Mouse (Mus musculus) frontal cortex, adult 2 months (tissue): Measurements from ENCODE around the gene Zfp341. TPM values are rescaled to one million over a fixed set of nuclear protein-coding genes. Genes with fewer than 3 reads are reported as not detected.

Source experiments
- DNase-seq, 2 experiments: peaks; one replicate each; pipeline ENCODE4 v3.0.0; 2022; ENCODE audit warnings: low spot score in 1 of 2; ENCODE audit errors: extremely low spot score in 1 of 2
- polyA plus RNA-seq: library from polyadenylated mRNA; depleted of rRNA; stranded (reverse); fragments of >200 nt; gene quantifications from 2 replicates; pipeline ENCODE4 v1.2.3, GENCODE M21; 2012

Zfp341 gene
- polyA plus RNA-seq, 1 experiment = 10.5 TPM

GRCm38 (mm10) chr2:154632203-154632780 is 19.2 kb downstream of the Zfp341 start:
- DNase-seq = no peak

GRCm38 (mm10) chr2:154633039-154633742 is 20.1 kb downstream of the Zfp341 start:
- no peak for DNase-seq

GRCm38 (mm10) chr2:154633876-154634644 is 21.0 kb downstream of the Zfp341 start:
- no peak for DNase-seq

DNA sequence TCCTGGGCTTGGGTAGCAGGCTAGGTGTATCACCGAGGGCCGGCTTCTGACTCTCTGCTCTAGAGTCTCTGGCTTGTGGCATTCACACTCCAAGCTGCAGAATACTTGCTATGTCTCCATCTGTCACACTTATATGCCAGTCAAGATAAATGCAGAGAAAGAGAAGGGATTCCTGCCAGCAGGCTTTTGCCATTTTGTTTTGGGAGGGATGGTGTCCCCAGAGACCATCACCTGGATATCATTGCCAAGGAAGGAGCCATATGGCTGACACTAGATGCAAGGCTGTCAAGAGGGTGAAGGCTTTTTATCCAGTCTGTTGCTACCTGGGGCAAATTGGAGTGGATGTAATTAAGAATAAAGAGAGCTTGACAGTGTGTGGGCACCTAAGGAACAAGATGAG is 22.7 kb downstream of the Zfp341 start:
- no peak for DNase-seq

DNA sequence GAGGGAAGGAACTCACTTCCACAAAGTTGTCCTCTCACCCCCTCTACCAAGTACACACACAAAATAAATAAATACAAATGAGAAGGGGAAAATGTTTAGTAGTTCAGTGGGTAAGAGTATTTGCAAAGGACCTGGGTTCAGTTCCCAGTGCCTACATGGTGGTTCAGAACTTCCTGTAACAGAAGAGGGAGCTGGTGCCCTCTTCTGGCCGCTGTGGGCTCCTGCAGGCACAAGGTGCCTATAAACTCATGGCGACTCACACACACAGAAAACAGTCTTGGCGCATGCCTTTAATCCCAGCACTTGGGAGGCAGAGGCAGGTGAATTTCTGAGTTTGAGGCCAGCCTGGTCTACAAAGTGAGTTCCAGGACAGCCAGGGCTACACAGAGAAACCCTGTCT is 25.4 kb downstream of the Zfp341 start:
- no peak for DNase-seq

- DNase-seq = no peak
These were observed 26.0 kb downstream of the Zfp341 start for GRCm38 (mm10) chr2:154639115-154639514.

DNA sequence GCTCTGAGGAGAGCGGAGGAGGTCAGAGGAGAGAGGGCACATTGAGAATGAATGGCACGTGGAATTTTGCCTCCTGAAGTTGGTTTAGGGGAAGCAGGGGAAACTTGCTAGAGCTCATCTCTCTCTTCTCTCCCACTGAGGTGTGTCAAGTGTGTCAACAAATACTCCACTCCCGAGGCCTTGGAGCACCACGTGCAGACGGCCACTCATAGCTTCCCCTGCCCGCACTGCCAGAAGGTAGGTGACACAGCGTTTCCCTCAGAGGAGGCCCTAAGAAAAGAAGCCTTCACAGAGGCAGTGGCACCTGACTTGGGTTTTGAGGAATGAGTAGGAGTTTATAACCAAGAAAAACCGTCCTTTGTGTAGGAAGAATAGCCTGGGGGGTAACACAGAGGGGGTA is 28.1 kb downstream of the Zfp341 start:
- no peak for DNase-seq

DNA sequence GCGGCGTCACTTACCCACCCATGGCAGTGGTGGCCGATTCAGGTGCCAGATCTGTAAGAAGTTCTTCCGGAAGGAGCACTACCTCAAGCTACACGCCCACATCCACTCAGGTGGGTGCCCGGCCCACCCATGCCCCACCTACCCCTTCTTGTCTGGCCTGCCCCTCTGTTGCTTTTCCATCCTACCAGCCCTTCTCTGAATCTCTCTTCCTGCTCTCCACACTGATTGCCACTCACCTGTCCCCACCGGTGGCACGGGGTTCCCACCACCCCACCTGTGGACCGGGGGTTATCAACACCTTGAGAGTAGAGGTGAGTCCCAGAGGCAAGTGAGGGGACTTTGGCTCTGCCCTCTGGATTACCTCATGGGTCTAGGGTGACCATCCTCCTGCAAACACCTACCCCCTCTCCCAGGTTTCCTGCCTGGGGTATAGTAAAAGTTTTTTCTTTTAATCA is 28.9 kb downstream of the Zfp341 start:
- DNase-seq = no peak

GRCm38 (mm10) chr2:154642712-154643385 is 29.8 kb downstream of the Zfp341 start:
- no peak for DNase-seq

DNA sequence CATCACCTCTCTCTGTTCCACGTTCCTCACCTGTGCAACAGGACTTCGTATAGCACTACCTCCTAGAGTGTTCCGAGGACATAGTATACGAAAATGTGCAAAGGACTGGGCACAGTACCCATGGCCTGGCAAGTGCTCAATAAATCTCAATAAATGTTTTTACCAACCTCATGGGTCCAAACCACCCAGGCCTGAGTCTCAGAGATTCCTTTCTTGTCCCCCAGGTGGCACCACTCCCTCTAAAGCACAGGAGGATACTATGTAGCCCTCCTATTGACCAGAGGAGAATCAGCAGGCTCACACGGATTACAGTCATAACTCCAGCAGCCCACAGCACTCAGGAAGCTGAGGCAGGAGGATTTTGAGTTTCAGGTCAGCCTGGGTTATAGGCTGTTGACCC is 33.5 kb downstream of the Zfp341 start:
- DNase-seq = peak in 1 of 2 experiments; percentile 53

DNA sequence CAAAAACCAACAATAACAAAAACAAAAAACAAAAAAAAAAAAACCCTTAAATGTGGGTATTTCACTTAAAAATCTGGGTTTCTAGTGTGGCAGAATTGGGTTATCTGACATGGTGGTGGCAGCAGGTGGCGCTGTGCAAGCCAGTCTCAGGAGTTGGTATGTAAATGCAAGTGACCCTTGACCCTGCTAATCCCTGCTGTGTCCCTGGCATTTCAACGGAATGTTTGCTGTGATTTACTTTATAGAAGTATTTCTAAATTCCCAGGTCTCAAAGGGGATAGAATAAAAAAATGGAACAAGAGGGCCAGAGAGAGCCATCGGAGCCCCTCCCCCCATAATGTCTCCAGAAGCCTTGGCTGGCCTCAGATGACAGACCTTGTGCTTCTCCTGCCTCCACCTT is 35.0 kb downstream of the Zfp341 start:
- DNase-seq = no peak

- DNase-seq = no peak
These were observed 37.3 kb downstream of the Zfp341 start for GRCm38 (mm10) chr2:154650404-154650803.

- no peak for DNase-seq
These were observed 38.3 kb downstream of the Zfp341 start, which contains the start of gene Chmp4b for GRCm38 (mm10) chr2:154651363-154651762. Gene Chmp4b, plus strand, starts transcription at chr2:154651705.

- no peak for DNase-seq
These were observed 41.9 kb downstream of the Zfp341 start for GRCm38 (mm10) chr2:154654976-154655375.

DNA sequence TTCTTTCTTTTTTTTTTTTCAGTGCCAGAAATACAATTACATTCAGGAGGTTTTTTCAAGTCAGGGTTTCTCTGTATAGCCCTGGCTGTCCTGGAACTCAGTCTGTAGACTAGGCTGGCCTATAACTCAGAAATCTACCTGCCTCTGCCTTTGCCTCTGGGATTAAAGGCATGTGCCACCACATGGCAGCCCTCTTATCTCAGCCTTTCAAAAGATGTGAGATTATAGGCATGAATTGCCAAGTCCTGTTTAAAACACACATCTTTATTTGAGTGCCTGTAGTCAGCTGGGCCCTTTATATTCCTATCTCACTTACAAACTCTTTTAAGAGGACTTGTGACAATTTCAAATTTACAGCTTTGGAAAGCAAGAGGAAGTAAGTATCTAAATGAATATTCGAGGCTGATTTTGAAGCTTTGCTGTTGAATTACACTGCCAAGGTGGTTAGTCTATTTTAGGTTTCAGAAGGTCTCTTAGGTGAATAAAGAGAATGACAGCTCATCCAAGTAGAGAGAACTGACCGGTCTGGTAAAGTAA is 42.8 kb downstream of the Zfp341 start:
- no peak for DNase-seq

DNA sequence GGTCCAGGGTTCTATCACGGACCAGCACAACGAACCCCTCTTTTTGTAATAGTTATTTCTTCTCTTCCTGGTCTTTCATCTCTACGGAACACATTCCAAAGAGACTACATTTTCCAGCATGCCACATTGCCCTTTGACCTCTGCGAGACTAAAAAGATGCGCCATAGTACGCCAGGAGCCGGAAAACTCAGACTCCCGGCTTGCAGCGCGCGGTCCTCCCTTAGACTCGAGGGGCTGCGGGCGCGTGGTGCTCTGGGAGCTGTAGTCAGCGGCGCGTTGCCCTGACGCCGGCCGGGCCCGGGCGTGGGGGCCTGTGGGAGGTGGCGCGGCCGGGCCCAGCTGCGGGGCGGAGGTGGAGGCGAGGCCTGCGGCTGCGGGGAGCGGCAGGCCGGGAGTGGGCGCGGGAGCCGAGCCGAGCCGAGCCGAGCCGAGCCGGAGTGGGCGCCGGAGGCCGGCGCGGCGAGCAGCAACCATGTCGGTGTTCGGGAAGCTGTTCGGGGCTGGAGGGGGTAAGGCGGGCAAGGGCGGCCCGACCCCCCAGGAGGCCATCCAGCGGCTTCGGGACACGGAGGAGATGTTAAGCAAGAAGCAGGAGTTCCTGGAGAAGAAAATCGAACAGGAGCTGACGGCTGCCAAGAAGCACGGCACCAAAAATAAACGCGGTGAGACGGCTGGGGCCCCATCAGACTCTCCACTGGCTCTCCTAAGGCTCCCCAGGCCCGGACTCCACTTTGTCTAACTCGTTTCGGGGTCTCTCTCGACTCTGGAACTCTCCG is 43.8 kb downstream of the Zfp341 start:
- DNase-seq = peak; percentile 97 to 99

DNA sequence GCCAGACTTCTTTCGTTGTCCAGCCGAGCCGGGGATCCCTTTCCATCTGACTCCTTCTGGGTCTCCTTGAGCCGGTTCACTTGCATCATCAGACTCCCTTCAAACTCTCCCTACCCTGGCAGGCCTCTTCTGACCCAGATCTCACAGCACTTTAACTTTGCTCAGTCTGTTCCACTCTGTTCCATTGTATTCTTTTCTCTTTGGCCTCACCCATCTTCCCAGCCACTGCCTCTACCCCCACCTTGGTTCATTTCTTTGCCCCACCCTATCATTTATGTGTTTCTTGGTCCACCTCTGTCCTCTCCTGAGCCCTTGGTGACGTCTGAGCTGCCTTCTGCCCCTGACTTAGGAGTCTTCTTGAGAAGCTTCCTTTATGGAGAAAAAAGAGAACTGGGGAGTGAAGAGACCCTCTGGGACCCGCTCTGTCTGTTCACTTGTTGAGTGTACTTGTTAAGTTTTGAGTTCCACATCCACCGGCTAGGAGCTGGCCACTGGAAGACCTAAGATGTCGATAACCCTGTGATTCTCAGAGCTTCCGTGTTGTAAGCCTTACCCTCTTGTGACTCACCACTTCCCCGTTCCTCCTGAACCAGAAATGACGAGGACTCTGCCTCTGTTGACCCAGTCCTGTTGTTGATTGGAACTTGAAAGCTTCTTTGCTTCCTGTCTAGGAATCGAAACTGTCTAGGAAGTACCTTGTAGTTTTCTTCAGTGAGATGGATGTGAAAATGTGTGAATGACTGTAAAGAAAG is 44.6 kb downstream of the Zfp341 start:
- no peak for DNase-seq

DNA sequence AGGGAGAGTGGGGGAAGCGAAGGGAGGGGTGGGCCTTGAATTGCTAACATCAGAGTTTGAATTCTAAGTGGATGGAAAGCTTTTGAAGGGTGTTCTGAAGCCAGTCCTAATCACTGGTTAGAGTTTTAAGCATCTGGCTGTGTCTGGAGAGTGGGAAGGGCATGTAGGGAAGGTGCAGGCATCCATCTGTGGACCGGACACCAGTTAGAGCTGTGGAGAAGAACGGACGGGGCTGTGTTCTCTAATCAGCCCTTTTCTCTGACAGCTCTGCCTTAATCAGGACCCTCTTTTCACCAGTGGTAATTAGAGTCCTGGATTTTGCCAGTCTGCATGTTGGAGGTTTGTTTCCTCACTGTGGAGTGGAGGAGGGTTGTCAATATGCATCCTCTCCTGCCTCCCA is 46.0 kb downstream of the Zfp341 start:
- DNase-seq = no peak

DNA sequence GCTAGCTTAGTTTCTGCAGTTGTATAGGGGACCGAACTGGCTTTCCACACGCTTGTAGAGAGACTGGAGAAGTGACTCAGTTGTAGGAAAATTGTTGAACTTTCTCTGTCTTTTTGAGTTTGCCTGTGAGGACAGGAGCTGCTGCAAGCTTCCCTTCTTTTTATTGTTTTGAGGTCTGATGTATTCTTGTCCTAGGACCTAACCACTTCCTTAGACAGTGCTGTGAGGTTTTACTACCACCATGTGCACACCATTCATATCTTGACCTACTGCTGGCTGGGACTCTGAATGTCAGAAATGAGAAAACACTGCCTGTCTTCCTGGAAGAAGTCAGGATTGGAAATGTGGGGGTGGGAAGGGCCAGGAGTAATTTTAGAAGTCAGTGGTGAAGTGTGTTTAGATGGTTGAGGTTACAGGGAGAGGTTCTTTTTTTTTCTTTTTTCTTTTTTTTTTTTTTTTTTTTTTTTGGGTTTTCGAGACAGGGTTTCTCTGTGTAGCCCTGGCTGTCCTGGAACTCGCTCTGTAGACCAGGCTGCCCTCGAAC is 46.5 kb downstream of the Zfp341 start:
- no peak for DNase-seq
